Mouse (Mus musculus) embryonic fibroblast, embryonic 13.5 days (primary cell): Measurements from ENCODE around the gene Olfr1158.

Experiments
- CTCF ChIP-seq: IDR thresholded peaks from 2 replicates; pipeline ENCODE4 v1.5.1; 2011; ENCODE audit warnings: mild to moderate bottlenecking, control low read depth, low read length, moderate library complexity, borderline replicate concordance; ENCODE audit not compliant: insufficient read depth
- POLR2A ChIP-seq: IDR thresholded peaks from 2 replicates; pipeline ENCODE4 v1.6.1; 2011; ENCODE audit warnings: low read depth, mild to moderate bottlenecking, control low read depth, low read length, moderate library complexity

DNA sequence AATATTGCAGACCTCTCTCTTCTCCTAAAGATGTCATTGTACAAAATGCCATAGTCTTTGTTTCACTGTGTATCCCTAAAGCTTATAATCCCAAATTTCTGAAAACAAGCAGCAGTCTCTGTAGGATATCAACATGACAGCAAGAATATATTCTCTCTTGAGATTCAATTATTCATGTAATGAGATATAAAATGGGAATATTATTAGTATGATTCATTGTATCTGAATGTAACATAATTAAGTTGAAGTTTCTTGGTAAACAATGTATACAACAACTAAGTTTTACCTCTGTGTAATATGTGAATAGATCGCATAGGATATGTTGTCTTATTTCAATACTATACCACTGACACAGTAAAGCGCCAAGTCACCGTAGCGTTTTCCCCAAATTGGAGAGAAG lies 21.7 kb upstream of the Olfr1158 start, which contains the start of gene Olfr1157:
- TF ChIP-seq POLR2A (no peak), CTCF (no peak)
